Mouse (Mus musculus): ENCODE data around the gene Cyp2e1.

The Cyp2e1 gene

GRCm38 (mm10) chr7:140810496-140810895, 47.0 kb downstream of the Cyp2e1 start:
- no peak for DNase-seq (ENCODE audit: low spot score in 2 of 2)

- DNase-seq (ENCODE audit: low spot score in 2 of 2), result no peak
Observed at GRCm38 (mm10) chr7:140811714-140812113, 48.2 kb downstream of the Cyp2e1 start.

GRCm38 (mm10) chr7:140812850-140813249, 49.3 kb downstream of the Cyp2e1 start:
- DNase-seq (ENCODE audit: low spot score in 2 of 2), result no peak

GRCm38 (mm10) chr7:140820173-140820572, 56.6 kb downstream of the Cyp2e1 start:
- no peak for DNase-seq (ENCODE audit: low spot score in 2 of 2)

- no peak for DNase-seq (ENCODE audit: low spot score in 2 of 2)
Observed at GRCm38 (mm10) chr7:140821305-140821652, 57.7 kb downstream of the Cyp2e1 start.

- no peak for DNase-seq (ENCODE audit: low spot score in 2 of 2)
Observed at GRCm38 (mm10) chr7:140821653-140822329, 58.3 kb downstream of the Cyp2e1 start, which contains the start of gene Zfp941. Gene Zfp941 (minus strand): TSS chr7:140822178.

GRCm38 (mm10) chr7:140822731-140823130, 59.2 kb downstream of the Cyp2e1 start:
- no peak for DNase-seq (ENCODE audit: low spot score in 2 of 2)
